Mouse (Mus musculus): ENCODE measurements at regions not wholly inside any gene's neighbourhood (a gene's known extent, or its start where the extent isn't known, plus 50 kb on each side); places are given as distances from the start of the nearest gene placed in this dataset.
"Not testable (repeated sequence)": the region's sequence is repeated elsewhere in the genome, so short reads cannot be mapped to it uniquely, and the experiment has no call there.

GRCm38 (mm10) chr13:85988633-85989032, 58.1 kb downstream of the Cox7c start:
- DNase-seq = no peak

DNA sequence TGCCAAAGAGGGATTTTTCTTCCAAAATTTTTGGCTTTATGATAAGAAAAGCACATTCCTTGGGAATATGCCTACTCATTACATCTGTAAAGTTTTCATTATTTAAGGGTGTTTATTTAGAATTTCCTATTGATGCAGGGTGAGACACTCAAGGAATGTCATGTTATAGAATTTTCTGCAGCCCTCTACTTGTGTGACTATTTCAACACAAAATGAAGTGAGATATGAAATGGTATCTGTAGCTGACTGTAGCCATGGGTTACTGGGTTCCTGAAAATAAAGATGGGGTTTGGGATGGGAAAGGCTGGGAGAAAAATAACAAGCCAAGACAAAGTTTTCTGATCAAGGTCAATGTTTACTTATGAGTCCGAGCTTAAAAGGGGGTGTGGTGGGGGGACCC, 64.6 kb downstream of the Cox7c start:
- no peak for DNase-seq

DNA sequence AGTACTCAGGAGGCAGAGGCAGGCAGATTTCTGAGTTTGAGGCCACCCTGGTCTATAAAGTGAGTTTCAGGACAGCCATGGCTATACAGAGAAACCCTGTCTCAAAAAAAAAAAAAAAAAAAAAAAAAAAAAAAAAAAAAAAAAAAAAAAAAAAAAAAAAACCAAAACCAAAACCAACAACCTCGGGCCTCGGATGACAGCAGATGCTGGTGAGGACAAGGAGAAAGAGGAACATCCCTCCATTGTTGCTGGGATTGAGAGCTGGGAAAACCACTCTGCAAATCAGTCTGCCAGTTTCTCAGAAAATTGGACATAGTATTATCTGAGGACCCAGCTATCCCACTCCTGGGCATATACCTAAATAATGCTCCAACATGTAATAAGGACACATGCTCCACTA, 82.7 kb downstream of the Cox7c start:
- not testable (repeated sequence) for DNase-seq

- DNase-seq = no peak
Measured at GRCm38 (mm10) chr13:85955284-85955683, 91.4 kb downstream of the Cox7c start.

DNA sequence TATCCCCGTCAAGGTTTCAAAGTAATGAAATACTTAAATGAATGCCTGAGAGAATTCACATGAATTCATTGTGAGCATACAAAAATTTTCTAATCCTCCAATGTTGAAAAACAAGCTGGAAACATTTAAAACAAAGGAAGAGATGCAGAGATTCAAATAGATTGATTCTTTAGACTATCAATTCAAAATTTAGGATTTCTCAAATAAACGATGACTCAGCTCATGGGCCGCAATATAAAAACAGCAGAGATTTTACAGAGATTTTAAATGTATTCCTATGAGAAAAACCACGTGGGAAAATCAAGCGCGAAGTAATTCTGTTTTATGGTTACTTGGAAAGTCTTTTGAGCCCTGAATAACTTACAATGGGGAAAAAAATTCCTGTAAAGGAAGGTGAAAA, 93.8 kb downstream of the Cox7c start:
- no peak for DNase-seq

- DNase-seq = peak; percentile 27
Measured at GRCm38 (mm10) chr13:85926825-85927737, 119.6 kb downstream of the Cox7c start.

DNA sequence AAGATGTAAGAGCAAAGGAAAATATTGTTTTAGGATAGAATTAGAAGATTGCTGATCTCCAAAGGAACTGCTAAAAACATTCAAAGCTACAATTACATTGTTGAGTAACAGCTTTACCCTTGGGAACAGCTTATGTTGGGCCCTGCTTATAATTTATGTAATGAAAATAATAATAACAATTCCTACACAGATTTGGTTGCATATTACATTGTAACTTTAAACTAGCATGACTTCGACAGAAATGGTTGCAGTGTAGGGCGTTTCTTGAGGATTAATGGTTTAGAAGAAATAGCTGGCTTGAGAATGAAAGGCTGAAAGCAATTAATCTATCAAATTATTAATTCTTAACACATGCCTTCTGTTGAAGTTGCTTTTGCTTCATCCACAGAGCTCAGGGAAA, 120.4 kb downstream of the Cox7c start:
- DNase-seq = no peak

- DNase-seq = no peak
Measured at GRCm38 (mm10) chr13:85922696-85923095, 124.0 kb downstream of the Cox7c start.

DNA sequence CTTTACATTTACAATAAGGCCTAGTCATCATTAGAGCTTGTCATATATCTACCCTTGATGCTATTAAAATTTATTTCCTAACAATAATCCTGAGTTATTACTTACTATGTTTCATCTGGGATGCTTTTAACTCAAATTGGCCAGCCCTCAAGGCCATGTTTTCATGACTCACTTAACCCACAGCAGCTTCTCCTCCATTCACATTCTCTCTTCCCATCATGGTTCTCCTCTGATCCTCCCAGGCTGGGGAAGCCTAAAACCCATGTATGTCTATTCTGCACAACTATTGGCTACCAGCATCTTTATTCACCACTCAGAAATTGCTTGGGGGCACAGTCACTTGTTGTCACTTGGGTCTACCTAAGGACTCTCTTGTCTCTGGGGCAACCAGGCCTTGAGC, 144.9 kb downstream of the Cox7c start:
- no peak for DNase-seq

- no peak for DNase-seq
Measured at GRCm38 (mm10) chr13:85897656-85898055, 149.0 kb downstream of the Cox7c start.

- DNase-seq = no peak
Measured at GRCm38 (mm10) chr13:85895141-85895540, 151.6 kb downstream of the Cox7c start.

DNA sequence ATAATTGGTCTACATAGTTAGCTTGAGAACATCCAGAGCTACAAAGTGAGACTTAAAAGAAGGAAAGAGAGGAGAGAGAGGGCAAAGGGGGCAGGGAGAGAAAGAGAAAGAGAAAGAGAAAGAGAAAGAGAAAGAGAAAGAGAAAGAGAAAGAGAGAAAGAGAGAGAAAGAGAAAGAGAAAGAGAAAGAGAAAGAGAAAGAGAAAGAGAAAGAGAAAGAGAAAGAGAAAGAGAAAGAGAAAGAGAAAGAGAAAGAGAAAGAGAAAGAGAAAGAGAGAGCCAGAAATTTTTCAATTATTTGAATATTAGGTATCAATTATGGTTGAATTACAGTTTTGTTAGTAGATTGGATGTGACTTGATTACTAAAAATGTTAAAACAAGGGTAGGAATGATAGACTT, 156.9 kb downstream of the Cox7c start:
- DNase-seq = not testable (repeated sequence)

DNA sequence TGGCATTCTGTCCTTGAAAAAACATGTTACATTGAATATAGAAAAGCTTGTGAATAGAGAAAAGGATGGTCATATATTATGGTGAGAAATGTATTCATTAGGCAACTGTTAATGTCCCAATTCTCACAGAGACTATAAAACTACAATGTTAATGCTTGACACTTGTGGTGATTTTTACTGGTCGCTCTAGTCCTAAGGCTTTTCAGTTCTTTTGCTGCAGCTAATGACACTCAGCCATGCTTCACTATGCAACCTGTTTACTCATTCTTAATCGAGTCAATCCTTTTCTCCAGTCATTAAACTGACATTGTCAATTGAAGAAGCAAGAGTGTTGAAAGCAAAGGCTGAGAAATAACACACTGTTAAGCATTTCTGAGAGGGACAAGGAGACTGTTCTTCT, 163.9 kb downstream of the Cox7c start:
- DNase-seq = no peak

DNA sequence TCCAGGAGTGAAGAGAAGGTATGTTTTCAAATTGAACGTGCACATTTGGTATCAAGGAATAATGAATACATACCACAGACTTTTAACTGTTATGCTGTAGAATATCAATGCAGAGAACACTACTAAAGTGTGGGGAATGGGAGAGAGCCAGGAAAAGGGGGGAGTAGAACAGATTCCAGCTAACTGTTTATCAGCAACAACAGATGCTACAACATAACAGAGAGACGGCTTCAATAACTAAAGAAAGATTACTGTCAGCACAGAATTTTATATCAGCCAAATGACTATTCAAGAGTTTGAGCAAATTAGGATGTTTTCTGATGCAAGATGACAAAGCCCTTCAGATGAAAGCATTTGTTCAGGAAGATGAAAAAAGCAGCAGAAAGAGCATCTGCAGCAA, 183.0 kb downstream of the Cox7c start:
- no peak for DNase-seq

DNA sequence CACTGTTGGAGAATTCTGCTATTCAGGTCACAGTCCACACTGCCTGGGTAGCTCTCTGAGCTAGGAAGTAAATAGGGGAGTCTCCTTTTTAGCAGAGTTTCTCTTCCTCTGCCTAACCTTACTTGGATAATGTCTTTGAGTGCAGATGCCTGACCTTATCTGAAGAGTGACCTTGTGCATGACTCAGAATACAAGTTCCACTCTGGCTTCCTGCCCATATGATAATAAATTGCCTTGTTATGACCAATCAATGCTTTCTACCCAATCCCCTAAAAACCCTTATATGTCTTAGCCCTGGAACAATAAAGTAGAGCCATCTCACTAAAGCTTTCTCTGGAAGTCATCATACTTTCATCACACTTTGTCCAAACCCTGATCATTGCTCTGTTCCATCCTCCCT, 198.4 kb downstream of the Cox7c start:
- DNase-seq = no peak

DNA sequence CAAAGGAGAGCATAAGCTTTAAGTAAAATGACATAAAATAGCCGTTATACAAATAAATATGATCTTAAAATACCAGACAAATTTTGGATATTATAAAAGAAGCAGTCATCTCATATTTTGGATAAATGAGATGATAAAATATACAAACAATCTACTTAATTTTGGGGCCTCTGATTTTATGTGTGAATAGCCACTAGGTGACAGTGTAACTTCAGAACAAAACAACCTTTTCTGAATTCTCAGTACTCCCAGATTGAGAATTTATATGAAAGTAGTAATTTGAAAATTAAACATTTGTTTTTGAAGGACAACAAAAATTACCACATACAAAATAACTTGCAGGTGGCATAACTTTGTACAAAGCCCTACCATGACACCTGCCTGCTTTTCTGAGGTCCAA, 216.8 kb downstream of the Cox7c start:
- no peak for DNase-seq

Data from lung, postnatal 10 days (tissue).